Mouse (Mus musculus) CH12.LX (cell line): ENCODE data around the gene Lypd6.

Experiments used
- EP300 ChIP-seq: IDR thresholded peaks from 2 replicates; pipeline ENCODE4 v1.6.1; 2011; ENCODE audit warnings: low read length, improper control_type of control experiment
- MAFK ChIP-seq: IDR thresholded peaks from 2 replicates; pipeline ENCODE4 v1.6.1; 2011; ENCODE audit warnings: low read length, improper control_type of control experiment; ENCODE audit not compliant: insufficient replicate concordance
- POLR2A ChIP-seq: IDR thresholded peaks from 2 replicates; pipeline ENCODE4 v1.6.1; 2011; ENCODE audit warnings: low read depth, mild to moderate bottlenecking, improper control_type of control experiment, low read length
- RCOR1 ChIP-seq: conservative IDR thresholded peaks from 2 replicates; pipeline ENCODE4 v1.6.1; 2012; ENCODE audit warnings: low read depth, mild to moderate bottlenecking, inconsistent platforms, low read length, improper control_type of control experiment
- ZC3H11A ChIP-seq: IDR thresholded peaks from 2 replicates; pipeline ENCODE4 v1.6.1; 2012; ENCODE audit warnings: low read depth, mild to moderate bottlenecking, inconsistent platforms, low read length, improper control_type of control experiment

DNA sequence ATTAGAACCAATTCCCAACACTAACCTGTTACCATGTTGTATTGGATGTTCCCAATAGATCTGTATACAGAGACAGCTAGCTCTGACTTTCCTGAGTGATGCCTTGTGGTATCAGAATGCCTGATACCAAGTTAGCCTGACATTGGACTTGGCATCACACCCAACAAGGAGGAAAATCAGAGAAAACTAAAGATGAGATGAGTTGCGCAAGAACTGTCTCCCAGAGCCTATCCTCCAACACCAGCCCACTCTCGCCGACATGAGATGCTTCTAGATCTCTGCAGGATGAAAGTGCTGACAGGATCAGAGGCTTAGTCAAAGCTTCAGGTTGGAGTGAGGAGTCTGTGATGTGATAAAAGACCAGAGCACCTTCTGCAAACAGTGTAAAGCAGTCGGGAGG is 158.8 kb downstream of the Lypd6 start:
- no peak for TF ChIP-seq ZC3H11A
- no peak for TF ChIP-seq MAFK
- TF ChIP-seq EP300, result no peak
- no peak for TF ChIP-seq POLR2A
- no peak for TF ChIP-seq RCOR1
